Mouse (Mus musculus): Measurements from ENCODE around the gene D430041D05Rik.

DNA sequence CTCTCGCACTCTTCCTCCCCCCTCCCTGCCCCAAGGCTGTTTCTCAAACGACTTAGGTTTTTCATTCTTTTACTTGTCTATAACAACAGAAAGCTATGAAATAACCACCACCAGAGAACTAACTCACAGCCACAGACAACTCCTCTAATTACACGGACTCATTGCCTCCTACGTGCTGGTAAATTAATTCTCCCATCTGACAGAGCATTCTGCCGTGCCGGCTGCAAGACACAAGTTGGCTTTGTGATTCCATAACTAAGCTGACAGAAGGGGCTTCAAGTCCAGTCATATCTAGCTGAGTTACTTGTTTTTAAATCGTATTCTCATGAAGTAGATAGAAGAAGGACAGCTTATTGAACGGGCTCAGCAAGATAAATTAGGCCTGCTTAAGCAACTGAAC, 205.2 kb downstream of the D430041D05Rik start:
- TF ChIP-seq GATA1 (IDR thresholded peaks at IDR 0.05; ENCODE audit: low read length) (no peak), TAL1 (IDR thresholded peaks at IDR 0.05; ENCODE audit: low read length) (no peak)

Data from erythroblast, embryonic 14.5 days (primary cell).